Mouse (Mus musculus): ENCODE measurements around the gene Zmpste24.

DNA sequence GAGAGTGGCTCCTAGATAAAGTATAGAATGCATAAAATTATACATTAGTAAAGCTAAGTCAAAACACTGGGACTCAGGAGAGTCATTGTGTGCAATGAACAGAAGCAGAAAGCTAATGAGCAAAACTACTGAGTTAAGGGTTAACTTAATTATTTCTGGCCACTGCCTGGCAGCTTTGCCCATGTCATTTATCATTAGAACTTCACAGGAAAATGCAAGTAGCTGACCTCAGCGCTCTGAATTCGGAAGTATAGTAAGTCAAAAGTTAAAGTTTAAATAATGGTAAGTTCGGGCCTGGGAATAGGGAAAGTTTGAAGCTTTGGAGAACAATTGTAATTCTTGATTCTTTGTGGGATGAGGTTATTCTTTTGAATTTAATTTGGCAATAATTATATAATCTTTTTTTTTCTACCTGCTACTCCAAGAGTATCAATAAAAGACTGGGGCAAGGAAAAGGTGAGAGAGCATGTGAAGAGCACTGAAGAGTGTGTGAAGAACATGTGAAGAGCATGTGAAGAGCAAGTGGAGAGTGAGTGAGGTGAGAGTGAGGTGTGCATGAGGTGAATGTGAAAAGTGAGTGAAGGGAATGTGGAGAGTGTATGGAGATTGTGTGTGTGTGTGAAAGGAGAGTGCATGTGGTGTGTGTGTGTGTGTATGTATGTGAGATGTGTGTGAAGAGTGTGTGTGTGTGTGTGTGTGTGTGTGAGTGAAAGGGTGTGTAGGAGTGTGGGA lies 20.0 kb downstream of the Zmpste24 start:
- TF ChIP-seq CTCF (IDR thresholded peaks at IDR 0.05) (no peak), EP300 (IDR thresholded peaks at IDR 0.05; ENCODE audit: insufficient read depth, low read depth, low read length) (no peak), POLR2A (IDR thresholded peaks at IDR 0.05; ENCODE audit: insufficient read depth, low read depth, low read length) (no peak)
